Mouse (Mus musculus): ENCODE data around the gene Milr1. TPM values are rescaled to one million over a fixed set of nuclear protein-coding genes. Genes with fewer than 3 reads are reported as not detected.
"Not testable (repeated sequence)": the region's sequence is repeated elsewhere in the genome, so short reads cannot be mapped to it uniquely, and the experiment has no call there.

The Milr1 gene
- total RNA-seq (2022) = under 1 TPM in 1 of 4 experiments, not detected in 3; 0.40 TPM

DNA sequence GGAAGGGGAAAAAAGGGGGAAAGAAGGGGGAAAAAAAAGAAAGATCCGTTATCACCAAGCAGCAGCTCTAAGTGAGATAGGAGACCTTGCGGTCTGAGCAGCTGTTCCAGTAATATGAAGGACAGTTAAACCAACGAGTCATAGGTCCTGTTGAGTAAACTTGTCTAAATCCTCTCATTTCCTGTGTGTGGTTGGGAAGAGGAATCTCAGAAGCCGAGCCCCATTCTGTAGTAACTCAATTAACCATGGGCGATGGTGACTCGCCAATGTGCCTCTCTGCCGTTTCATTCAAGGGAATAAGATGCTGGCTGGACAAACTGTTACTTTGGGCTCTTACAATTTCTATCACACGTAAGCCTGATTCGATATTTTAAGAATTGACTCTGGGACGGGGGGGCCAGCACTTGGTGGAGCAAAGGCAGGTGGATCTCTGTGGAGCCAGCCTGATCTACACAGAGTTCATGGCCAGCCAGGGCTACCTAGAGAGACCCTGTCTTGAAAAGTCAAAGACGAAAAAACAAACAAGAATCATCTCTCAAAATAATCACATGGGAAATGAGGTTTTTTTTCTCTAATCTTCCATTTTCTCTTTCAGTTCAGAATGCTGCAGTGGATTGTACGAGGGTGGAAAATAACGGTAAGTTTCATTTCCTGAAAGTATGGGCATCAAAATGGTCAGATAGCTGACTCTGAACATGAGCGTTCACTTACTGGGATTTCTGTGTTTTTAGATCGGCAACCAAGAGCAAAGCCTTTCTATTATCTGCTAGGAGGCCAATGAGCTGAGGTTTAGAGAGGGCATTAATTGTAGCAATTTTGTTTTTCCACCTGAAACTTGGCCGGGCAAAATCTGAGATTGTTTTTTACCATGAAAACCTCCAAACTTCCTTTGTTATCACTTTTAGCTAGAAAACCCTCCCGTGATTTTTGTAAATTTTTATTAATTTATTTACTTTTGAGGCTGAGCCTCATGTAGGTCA is at the start of gene Milr1:
Gene Milr1, plus strand, starts transcription at position 188 of the 980 bp plus-strand sequence.
- DNase-seq (ENCODE audit: low spot score in 2 of 2) = no peak

DNA sequence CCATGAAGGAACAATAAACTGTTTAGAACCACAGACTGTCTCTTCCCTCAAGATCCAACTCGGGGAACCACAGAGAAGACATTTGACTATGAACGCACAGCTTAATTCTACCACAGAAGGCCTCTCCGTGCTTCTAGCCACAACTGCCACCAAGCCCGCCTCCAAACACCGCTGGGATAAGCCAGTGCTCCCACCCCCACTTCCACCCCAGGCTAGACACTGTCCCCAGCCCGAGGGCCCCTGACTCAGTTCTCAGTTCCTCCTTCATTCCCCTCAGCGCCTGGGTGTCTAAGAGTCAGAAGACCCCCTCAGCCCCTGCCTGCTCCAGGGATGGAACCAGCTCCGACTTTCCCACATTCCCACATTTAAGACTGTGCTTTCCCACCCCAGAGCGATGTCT is 49.4 kb upstream of the Milr1 start:
- no peak for DNase-seq (ENCODE audit: low spot score in 2 of 2)

DNA sequence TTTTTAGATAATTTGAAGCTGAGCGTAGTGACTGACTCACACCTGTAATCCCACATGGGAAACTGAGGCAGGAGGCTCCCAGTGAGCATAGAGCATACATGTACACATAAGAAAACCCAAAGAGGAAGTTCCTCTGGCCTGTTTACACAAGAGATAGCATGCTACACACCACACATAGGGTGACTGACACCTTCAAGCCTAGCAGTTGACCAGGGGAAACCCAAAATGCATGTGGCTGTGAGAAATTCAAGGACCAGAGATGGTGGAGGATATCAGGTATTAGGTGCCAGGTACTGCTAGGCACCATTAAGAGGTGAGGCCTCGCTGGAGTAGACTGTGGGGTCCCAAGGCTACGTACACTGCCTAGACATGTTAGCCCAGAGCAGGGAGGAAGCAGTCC is 48.4 kb upstream of the Milr1 start:
- DNase-seq (ENCODE audit: low spot score in 2 of 2) = no peak

DNA sequence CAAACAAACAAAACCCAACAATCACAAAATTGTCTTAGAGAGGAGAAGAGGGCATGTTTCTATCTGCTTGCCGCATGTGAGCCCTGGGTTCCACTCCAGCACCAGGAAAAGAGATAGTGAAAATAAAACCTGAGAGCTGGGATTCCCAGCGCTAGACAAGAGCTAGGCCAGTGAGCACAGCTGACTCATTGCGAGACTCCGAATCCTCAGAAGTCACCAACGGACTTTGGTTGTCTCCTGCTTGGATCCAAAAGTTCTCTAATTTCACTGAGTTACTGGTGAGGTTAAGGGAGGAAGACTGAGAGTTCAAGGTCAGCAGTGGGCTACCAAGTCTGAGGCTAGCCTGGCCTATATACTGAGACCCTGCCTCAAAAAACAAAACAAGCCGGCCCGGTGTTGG is 47.1 kb upstream of the Milr1 start:
- no peak for DNase-seq (ENCODE audit: low spot score in 2 of 2)

DNA sequence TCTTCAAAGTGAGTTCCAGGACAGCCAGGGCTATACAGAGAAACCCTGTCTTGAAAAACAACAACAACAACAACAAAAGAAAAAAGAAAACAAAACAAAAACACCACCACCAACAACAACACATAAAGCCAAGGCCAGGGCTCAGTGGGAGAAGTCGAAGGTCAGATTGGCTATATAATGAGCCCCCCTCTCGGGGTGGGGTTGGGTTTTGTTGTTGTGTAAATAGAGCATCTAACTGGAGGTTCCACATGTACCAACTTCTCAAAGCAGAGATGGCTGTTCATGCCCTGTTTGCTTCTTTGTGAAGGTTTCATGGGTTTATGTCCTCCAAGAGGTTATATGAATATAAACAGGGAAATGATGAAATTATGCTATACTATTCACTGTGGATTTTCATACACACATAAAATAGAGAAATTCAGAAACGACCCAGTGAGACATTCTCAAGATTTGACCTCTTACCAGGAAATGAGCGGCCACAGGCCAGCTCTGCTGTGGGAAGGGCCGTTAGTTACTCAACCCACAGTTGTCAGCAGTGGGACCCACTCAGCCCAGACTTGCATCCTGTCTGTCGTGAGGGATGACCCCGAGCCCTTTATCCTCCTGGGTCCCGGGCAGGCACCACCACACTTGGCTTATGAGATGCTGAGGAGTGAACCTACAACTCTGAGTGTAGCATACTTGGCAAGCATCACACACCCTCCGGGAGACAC is 46.5 kb upstream of the Milr1 start:
- no peak for DNase-seq (ENCODE audit: low spot score in 2 of 2)

DNA sequence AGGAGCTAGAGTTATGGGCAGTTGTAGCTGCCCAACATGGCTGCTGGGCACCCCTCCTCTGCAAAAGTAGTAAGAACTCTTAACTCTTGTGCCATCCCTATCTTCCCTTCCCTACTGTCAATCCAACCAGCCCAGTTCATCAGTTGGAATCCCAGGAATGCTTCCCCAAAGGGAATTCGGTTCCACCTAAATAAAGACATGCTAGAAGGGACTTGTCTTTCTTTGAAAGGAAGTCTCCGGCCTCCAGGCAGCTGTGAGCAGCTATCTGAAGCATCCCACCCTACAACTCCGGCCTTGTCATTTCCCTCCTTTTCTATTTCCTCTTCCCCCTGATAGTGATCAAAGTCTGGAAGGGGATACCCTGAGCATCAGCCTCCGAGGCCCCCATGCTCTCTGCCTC is 44.8 kb upstream of the Milr1 start:
- DNase-seq (ENCODE audit: low spot score in 2 of 2) = no peak

DNA sequence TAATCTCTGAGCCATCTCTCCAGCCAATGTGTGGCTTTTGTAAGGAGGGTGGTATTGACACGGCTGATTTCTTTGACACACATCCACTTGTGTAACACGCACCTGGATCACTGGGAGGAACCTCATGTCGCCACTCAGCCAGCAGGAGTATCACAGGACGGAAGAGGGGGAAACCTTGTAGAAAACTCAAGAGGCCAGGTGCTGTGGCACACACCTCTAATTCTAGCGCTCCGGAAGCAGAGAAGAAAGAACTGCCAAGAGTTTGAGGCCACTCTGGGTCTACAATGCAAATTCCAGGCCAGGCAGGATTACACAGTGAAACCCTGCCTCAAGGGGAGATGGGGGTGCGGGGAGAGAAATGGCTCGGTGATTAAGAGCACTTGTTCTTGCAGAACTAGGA is 43.9 kb upstream of the Milr1 start:
- no peak for DNase-seq (ENCODE audit: low spot score in 2 of 2)

DNA sequence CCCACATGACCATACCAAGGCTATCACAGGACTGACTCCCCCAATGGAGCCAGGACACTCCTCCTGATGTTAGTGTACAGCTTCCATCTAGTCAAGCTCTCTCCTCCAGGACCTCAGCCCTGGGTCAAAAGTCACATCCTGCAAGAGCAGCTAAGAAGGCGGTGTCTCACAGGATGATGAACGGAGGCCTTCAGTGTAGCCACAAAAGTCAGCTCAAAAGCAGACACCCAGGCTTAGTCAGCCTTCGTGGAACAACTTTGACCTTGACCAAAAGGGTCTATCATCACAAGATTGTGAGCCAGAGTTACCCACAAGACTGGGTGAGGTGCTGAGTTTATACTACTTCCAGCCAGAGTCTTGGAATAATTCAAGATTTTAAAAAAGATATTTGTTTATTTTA is 43.2 kb upstream of the Milr1 start:
- DNase-seq (ENCODE audit: low spot score in 2 of 2) = no peak

DNA sequence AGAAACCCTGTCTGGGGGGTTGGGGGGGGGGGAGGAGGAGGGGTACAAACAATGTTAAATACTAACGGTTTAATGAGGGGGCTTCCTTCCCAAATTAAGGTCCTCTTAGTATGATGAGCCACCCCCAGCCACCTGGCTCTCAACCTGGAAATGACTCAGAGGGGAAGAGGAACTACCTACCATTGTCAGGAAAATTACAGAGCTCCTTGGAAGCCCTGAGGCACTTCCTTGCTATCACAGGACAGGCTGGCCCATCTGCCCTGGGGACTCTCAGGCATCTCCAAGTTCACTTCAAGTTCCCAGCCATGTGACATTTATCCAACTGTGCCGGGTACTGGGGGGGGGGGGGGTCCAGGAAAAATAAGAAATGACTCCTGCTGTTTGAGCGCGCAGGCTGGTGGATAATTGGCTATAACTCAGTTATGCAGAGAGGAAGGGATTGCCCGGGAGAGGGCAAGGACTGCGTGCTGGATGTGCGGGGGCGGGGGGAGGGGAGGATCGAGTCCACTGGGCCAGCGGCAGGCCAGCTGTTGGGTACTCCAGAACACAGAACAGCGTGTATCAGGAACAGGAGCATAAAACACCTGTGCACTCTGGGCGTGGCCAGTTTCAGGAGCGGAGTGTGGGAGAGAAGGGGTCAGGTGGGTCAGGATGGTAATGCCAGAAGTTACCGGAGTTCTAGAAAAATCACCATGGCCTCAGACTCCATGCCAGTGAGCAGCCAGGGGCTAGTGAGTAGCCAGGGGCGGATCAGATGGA is 41.6 kb upstream of the Milr1 start:
- DNase-seq (ENCODE audit: low spot score in 2 of 2) = no peak

DNA sequence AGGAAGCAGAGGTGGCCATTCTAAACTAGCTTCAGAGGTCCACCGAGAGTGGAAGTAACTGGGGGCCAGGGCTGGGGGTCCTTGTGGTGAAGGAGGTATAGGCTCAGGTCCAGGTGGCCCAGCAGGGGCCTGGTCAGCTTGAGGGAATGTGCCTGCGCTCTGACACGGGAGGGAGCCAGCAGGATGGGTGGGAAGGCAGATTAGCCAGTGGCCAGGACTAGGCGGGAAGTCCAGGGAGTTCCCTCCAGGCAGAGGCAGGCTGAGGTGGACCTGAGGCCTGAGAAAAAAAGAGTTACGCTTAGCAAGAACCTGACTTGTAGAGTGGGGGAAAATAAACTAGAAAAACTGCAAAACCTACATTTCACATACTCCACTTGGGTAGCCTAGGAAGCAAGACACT is 40.2 kb upstream of the Milr1 start:
- DNase-seq (ENCODE audit: low spot score in 2 of 2) = no peak

DNA sequence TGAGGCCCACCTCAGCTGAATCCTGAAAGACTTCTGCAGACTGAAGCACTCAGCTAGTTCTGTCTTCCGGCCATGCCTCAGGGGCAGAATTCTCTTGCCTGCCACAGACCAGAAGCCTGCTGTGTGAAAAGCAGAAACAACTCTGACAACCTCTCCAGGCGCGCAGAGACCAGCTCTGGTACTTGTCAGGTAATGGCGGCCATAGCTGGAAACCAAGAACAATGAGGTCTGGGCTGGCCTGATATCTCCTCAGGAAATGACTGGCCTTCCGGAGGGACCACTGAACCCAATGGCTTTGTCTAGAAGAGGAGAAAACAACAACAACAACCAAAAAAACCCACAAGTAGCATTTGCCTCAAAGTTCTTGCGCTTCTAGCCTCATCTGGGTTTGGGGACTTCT is 36.0 kb upstream of the Milr1 start:
- DNase-seq (ENCODE audit: low spot score in 2 of 2) = no peak

DNA sequence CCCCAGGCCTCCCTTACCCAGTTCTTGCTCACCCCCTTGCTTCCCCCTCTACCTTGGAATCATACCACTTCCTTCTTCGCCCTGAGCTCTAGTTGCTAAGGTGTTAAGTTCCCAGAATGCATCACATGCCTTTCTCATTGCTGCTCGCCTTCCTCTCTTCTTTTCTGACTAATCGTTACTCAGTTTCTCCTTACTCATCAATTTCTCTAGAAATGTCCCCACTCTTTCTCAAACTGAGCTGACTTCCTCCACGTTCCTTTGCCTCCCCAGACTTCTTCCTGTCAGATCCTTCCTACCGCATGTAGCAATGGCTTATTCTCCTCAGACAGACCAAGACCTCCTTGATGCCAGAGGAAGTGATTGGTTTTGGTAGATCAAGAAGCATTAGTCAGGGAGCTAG is 34.5 kb upstream of the Milr1 start:
- no peak for DNase-seq (ENCODE audit: low spot score in 2 of 2)

DNA sequence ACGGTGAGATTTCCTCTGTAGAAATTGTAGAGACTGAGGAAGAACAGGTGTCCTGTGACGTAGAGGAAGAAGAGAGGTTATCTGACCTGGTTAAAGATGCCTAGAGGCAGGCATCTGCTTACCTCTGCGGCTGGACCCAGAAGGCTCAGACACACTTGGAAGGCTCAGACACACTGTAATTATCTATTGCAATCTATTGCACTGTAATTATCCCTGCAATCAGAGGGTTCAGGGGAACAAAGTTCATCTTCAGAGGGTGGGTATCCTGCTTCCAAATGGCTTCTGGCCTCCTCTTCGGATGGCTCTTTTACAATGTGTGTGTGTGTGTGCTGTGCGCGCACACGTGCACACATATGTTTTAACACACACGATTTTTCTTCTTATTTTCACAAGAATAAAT is 30.6 kb upstream of the Milr1 start:
- DNase-seq (ENCODE audit: low spot score in 2 of 2) = no peak

DNA sequence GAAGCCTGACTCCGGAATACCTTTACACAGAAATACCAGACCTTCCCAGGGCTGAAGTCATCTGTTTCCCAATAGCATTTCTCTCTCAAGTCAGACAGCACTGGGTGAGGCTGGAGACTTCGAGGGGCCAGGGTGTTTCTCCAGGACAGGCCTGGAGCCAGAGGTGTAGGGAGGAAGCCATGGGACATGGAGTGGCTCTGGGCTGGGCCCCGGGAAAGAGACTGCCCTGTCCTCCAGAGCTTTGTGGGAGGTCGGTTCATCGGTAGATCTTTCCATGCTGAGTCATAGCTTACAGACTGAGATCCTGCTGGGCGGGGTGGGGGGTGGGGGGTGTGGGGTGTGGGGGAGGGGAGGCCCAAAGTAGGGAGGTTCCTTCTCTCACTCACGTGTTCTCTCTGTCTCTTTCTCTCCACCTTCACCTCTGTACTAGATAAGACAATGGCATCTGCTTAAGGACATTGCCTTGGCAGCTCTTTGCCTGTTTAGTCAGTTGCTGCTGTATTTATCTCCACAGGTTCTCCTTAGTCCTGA is 28.1 kb upstream of the Milr1 start:
- peak in 1 of 2 experiments; percentile 22 for DNase-seq (ENCODE audit: low spot score in 2 of 2)

DNA sequence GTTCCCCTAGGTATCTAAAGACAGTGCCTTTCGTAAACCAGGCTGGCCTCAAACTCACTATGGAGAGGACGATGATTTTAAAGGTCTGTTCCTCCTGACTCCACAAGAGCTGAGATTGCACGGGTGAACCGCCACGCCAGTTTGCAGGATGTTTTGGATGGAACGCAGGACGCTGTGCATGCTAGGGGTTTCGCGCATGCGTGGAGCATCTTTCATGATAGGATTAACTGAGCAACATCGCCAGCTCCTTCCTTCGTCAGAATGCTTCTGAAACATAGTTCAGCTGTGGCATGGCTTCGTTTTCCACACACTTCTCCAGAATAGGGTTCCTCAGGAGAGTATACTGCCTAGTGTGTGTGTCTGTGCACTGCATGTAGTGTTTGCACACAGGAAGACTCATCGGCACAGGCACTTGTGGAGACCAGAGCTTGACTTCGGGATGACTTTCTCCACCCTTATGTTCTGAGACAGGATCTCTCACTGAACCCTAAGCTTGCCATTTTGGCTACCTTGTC is 27.4 kb upstream of the Milr1 start:
- no peak for DNase-seq (ENCODE audit: low spot score in 2 of 2)

DNA sequence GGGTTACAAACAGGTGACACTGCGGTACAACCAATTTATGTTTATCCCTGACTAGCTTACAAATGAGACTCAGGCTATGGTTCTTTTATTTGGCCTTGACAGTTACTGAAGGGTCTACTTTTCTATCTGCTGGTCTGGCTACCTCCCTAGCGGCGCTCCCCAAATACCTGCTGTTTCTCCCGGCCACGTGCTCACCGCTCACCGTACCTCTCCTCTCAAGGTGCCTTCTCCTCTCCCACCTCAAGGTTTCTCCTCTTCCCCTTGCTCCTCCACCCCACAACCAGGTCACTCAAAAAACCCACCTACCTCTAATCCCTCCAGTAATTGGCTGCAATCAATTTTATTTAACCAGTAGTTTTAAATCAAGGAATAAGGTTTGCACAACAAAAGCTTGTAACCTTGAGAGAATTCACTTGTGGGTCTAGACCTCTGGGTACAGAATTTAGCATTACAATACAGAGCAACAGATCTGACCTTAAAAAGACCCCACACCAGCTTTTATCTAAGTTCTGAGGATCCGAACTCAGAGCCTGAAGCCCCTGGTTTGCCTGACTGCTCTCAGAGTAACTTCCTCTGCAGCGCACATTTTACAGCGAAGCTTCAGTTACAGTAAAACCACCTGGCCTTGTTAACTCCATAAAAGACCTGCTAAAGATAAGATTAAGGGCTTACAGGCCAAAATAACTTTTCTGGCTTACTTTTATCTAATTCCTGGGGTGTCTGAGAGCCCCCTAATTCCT is 26.7 kb upstream of the Milr1 start:
- no peak for DNase-seq (ENCODE audit: low spot score in 2 of 2)

DNA sequence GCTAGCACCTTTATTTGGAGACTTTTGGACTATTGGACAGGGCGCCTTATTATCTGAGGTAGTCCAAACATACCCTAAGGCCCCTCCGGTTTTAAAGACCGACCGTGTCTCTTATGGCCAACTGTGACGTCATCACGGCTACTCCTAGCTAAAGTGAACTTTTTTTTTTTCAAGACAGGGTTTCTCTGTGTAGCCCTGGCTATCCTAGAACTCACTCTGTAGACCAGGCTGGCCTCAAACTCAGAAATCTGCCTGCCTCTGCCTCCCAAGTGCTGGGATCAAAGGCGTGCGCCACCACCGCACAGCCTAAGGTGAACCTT is 26.1 kb upstream of the Milr1 start:
- not testable (repeated sequence) for DNase-seq (ENCODE audit: low spot score in 2 of 2)

DNA sequence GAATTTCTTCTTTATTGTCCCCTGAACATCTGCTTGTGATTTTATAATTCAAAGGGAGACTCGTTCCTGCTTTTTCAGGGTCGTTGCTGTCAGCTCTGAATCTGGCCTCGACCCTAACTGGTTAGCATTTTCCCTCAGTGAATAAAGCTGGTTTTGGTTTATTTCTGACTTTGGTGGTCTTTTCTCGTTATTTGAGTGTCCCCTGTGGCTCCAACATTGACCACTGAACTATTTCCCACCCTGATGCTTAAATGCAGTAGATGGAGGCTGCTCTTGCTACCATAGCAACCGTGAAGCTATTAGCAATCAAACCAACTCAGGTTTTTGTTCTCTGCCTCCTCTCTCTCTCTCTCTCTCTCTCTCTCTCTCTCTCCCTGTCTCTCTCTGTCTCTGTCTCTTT is 23.1 kb upstream of the Milr1 start:
- no peak for DNase-seq (ENCODE audit: low spot score in 2 of 2)

DNA sequence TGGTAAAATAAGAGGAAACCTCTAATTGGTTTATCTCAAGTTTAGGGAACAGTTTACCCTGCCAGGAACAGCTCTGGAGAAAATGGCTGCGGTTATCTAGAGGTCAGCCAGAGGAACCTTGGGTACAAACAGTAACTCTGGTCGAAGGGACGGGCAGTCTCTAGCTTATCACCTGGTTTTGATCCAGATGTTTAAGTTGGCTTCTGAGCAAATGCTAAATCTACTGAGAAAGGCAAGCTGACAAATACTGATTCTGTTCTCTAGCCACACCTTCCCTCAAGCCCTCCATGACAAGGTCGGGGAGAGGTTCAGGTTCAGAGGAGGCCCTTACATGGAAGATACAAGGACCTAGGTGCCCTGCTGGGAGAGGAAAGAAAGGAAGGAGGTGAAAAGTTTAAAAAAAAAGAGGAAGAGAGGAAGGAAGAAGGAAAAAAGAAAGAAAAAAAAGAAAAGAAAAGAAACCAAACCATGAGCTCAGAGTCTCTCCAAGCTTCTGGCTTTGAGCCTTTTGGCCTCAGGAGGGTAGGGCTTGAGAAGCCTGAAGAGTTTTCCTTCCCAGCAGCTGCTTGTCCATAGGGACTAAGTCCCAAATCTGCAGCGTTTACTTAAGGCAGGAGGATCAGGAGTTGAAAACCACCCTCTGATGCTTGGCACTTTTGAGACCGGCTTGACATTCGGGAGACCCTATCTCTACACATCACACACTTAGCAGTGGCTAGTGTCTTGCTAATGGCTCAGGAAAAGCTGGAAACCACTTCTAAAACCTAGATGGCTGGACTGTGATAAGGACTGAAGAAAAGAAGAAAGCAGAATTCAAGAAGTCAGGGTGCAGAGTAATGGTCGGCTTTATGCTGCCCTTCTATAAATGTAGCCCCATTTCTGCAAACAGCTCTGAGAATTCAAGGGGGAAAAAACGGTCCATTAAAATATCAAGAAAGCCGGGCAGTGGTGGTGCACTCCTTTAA is 22.3 kb upstream of the Milr1 start:
- no peak for DNase-seq (ENCODE audit: low spot score in 2 of 2)

DNA sequence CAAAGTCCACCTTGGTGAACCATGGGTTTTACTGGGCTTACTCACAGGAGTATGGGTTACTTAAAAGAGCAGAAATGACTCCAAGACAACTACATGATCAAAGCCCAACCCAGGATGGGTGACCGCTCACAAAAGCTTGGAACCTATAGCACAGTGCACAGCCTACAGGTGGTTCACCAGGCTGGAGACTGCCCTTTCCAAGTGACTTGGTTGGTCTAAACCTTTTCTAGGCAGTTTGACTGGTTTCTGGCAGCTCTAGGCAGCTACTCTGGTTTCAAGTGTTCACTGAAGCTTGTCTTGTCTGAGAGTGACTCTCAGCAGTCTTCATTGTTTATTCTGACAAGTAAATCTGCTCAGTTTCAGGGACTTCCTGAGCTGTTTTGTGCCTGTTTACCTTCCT is 21.4 kb upstream of the Milr1 start:
- no peak for DNase-seq (ENCODE audit: low spot score in 2 of 2)

All from gastrocnemius, adult 8-10 months (tissue).